8 mouse cellular contexts compared by ENCODE assay signal in the genomic region with DNA sequence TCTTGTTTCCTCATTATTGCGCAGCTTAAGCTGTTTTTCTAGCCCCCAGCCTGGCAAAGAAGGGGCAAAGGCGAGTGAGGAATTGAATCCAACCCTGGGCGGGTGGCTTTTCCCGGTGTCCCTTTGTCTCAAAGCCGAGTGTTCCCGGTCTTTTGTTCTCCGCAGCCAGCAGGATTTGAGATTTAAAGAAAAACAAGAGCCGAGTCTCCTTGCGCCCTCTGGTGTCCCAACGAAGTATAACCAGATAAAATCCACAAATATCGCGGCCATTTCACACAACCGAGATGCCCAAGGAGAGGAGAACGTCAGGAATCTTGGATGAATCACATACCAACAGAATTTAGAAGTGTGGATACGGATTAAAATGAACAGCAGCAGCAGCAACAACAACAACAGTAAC. TPM values are rescaled to one million over a fixed set of nuclear protein-coding genes. Genes with fewer than 3 reads are reported as not detected.
DNase-seq lines count a peak whose midpoint lies in the region; ATAC-seq and TF ChIP-seq lines count a peak whose summit lies in the region.

No protein-coding gene starts in this region.

- H3K4me1 ChIP-seq in embryonic fibroblast, embryonic 13.5 days (ENCODE audit: control insufficient read depth, insufficient read depth, low read length) = peaks cover 10% of the 10 kb centered on the region
- peaks cover 16% of the 10 kb centered on the region for H3K4me1 ChIP-seq in heart, embryonic 10.5 days
- peaks cover 7% of the 10 kb centered on the region; the same call in 1 of the 2 replicates for H3K4me1 ChIP-seq in kidney, embryonic 14.5 days (ENCODE audit: control insufficient read depth, insufficient read depth, low read length)
- peaks cover 23% of the 10 kb centered on the region for H3K4me1 ChIP-seq in limb, embryonic 15.5 days
- peaks cover 9% of the 10 kb centered on the region; the same call in 1 of the 2 replicates for H3K4me1 ChIP-seq in midbrain, postnatal 0 days (ENCODE audit: insufficient read depth, low read length)

- no peaks in the 10 kb centered on the region for H3K36me3 ChIP-seq in heart, embryonic 10.5 days
- no peaks in the 10 kb centered on the region for H3K36me3 ChIP-seq in kidney, embryonic 14.5 days (ENCODE audit: control insufficient read depth, insufficient read depth, low read length)
- H3K36me3 ChIP-seq in limb, embryonic 15.5 days = no peaks in the 10 kb centered on the region
- no peaks in the 10 kb centered on the region for H3K36me3 ChIP-seq in midbrain, postnatal 0 days (ENCODE audit: insufficient read depth, low read length)

- peak overlapping the region; percentile 43 for H3K4me2 ChIP-seq in kidney, embryonic 14.5 days (replicated peaks; ENCODE audit: low read depth, low read length)
- peak overlapping the region; percentile 53 for H3K4me2 ChIP-seq in limb, embryonic 15.5 days
- H3K4me2 ChIP-seq in midbrain, postnatal 0 days (ENCODE audit: low read depth, low read length, poor library complexity, severe bottlenecking) = peak overlapping the region; percentile 58

- TF ChIP-seq CTCF in embryonic fibroblast, embryonic 13.5 days (IDR thresholded peaks at IDR 0.05; ENCODE audit: borderline replicate concordance, insufficient read depth, low read length) = no peak
- peak; percentile 91 for TF ChIP-seq CTCF in midbrain, postnatal 0 days (IDR thresholded peaks at IDR 0.05)

- under 1% methylated on average over 15 of the region's 15 CpGs for WGBS in heart, embryonic 10.5 days
- WGBS in kidney, embryonic 14.5 days = under 1% methylated on average over 15 of the region's 15 CpGs
- WGBS in limb, embryonic 15.5 days = under 1% methylated on average over 15 of the region's 15 CpGs
- under 1% methylated on average over 15 of the region's 15 CpGs for WGBS in midbrain, postnatal 0 days

- no peaks in the 10 kb centered on the region for H3K27me3 ChIP-seq in heart, embryonic 10.5 days (ENCODE audit: insufficient read depth, poor library complexity, severe bottlenecking)
- no peaks in the 10 kb centered on the region for H3K27me3 ChIP-seq in kidney, embryonic 14.5 days (ENCODE audit: control insufficient read depth, insufficient read depth, low read length)
- no peaks in the 10 kb centered on the region for H3K27me3 ChIP-seq in limb, embryonic 15.5 days
- H3K27me3 ChIP-seq in midbrain, postnatal 0 days (ENCODE audit: insufficient read depth, low read length) = no peaks in the 10 kb centered on the region

- H3K9ac ChIP-seq in kidney, embryonic 14.5 days (ENCODE audit: low read depth, low read length) = peak overlapping the region; percentile 65
- H3K9ac ChIP-seq in limb, embryonic 15.5 days = peak overlapping the region; percentile 67; the same call in 1 of the 2 replicates
- H3K9ac ChIP-seq in midbrain, postnatal 0 days (replicated peaks; ENCODE audit: low read length, poor library complexity, severe bottlenecking) = peak overlapping the region; percentile 72

- peak; percentile 53; the same call in 1 of the 2 replicates for TF ChIP-seq POLR2A in embryonic fibroblast, embryonic 13.5 days (IDR thresholded peaks at IDR 0.05; ENCODE audit: low read depth, low read length)

- ATAC-seq in kidney, embryonic 14.5 days (ENCODE audit: low FRiP score, low TSS enrichment) = peak; percentile 47
- ATAC-seq in limb, embryonic 15.5 days (ENCODE audit: insufficient number of reproducible peaks, low FRiP score, low TSS enrichment, low read depth) = no peak
- peak; percentile 67 for ATAC-seq in midbrain, postnatal 0 days (ENCODE audit: low FRiP score)

- H3K27ac ChIP-seq in embryonic fibroblast, embryonic 13.5 days (ENCODE audit: insufficient read depth, low read length) = no peak overlapping the region
- peak overlapping the region; percentile 92 for H3K27ac ChIP-seq in heart, embryonic 10.5 days
- peak overlapping the region; percentile 78 for H3K27ac ChIP-seq in kidney, embryonic 14.5 days (ENCODE audit: low read depth, low read length)
- H3K27ac ChIP-seq in limb, embryonic 15.5 days = peak overlapping the region; percentile 91
- H3K27ac ChIP-seq in midbrain, postnatal 0 days (ENCODE audit: low read depth, low read length) = peak overlapping the region; percentile 97

- H3K4me3 ChIP-seq in embryonic fibroblast, embryonic 13.5 days (ENCODE audit: insufficient read depth, low read length) = peak overlapping the region; percentile 35
- peak overlapping the region; percentile 55 for H3K4me3 ChIP-seq in heart, embryonic 10.5 days
- H3K4me3 ChIP-seq in kidney, embryonic 14.5 days (ENCODE audit: low read length) = peak overlapping the region; percentile 31
- peak overlapping the region; percentile 43 for H3K4me3 ChIP-seq in limb, embryonic 15.5 days
- H3K4me3 ChIP-seq in midbrain, postnatal 0 days (ENCODE audit: low read depth, low read length) = peak overlapping the region; percentile 40

- DNase-seq in CD4-positive helper T cell, adult 2 months (ENCODE audit: low read depth, low spot score) = peak; percentile 81
- peak; percentile 95 for DNase-seq in brain, adult 2 months (ENCODE audit: low read depth, low spot score)
- peak; percentile 91 for DNase-seq in heart, embryonic 10.5 days (ENCODE audit: low spot score)
- DNase-seq in midbrain, postnatal 0 days (ENCODE audit: low spot score) = peak; percentile 93
- DNase-seq in spleen, postnatal 14 days (ENCODE audit: low spot score in 2 of 2) = peak; percentile 38 to 69

- no peaks in the 10 kb centered on the region for H3K9me3 ChIP-seq in heart, embryonic 10.5 days
- H3K9me3 ChIP-seq in kidney, embryonic 14.5 days (ENCODE audit: control insufficient read depth, low read length) = no peaks in the 10 kb centered on the region
- no peaks in the 10 kb centered on the region for H3K9me3 ChIP-seq in limb, embryonic 15.5 days
- no peaks in the 10 kb centered on the region for H3K9me3 ChIP-seq in midbrain, postnatal 0 days (ENCODE audit: low read length)

RNA-seq across cellular contexts. Expression of a gene that starts 6.8 kb away (rescaled TPM):
- polyA plus RNA-seq in embryonic fibroblast, embryonic 13.5 days (2011; ENCODE audit: insufficient read length, low read depth, missing spikeins) = 97.8 and 164 TPM in 2 replicates
- polyA plus RNA-seq in heart, embryonic 10.5 days (2016; fragmentation: Nextera tagmentation; extraction: Ambion mirVana) = 142 and 192 TPM in 2 replicates
- 293 and 328 TPM in 2 replicates for polyA plus RNA-seq in kidney, embryonic 14.5 days (2014; fragmentation: Nextera tagmentation; extraction: Ambion mirVana)
- polyA plus RNA-seq in limb, embryonic 15.5 days (2015; fragmentation: Nextera tagmentation; extraction: Ambion mirVana) = 162 and 201 TPM in 2 replicates
- total RNA-seq in midbrain, postnatal 0 days (2014; rRNA removed) = 102 and 116 TPM in 2 replicates
- 44.6 and 54.8 TPM in 2 replicates for polyA plus RNA-seq in midbrain, postnatal 0 days (2015; fragmentation: Nextera tagmentation; extraction: Ambion mirVana)
